Mouse (Mus musculus) kidney, postnatal 14 days (tissue): ENCODE measurements around the gene Kdm1b.

ENCODE experiments used
- DNase-seq: peaks from one replicate; pipeline ENCODE4 v3.0.0; 2022; ENCODE audit warnings: mixed read lengths

Gene Kdm1b

GRCm38 (mm10) chr13:47063985-47064760, 20.9 kb downstream of the Kdm1b start:
- peak; percentile 27 for DNase-seq

- DNase-seq: no peak
Measured at GRCm38 (mm10) chr13:47066516-47066915, 23.2 kb downstream of the Kdm1b start.

- DNase-seq: no peak
Measured at GRCm38 (mm10) chr13:47067001-47067400, 23.7 kb downstream of the Kdm1b start.

- no peak for DNase-seq
Measured at GRCm38 (mm10) chr13:47070329-47071080, 27.2 kb downstream of the Kdm1b start.

- DNase-seq: no peak
Measured at GRCm38 (mm10) chr13:47071871-47072270, 28.6 kb downstream of the Kdm1b start.

- DNase-seq: no peak
Measured at GRCm38 (mm10) chr13:47072484-47072883, 29.2 kb downstream of the Kdm1b start.

- no peak for DNase-seq
Measured at GRCm38 (mm10) chr13:47076156-47076555, 32.9 kb downstream of the Kdm1b start.

GRCm38 (mm10) chr13:47077367-47077766, 34.1 kb downstream of the Kdm1b start:
- no peak for DNase-seq

GRCm38 (mm10) chr13:47078799-47079198, 35.5 kb downstream of the Kdm1b start:
- DNase-seq: no peak

- DNase-seq: no peak
Measured at GRCm38 (mm10) chr13:47080905-47081505, 37.7 kb downstream of the Kdm1b start.

GRCm38 (mm10) chr13:47088433-47088832, 45.1 kb downstream of the Kdm1b start:
- no peak for DNase-seq

GRCm38 (mm10) chr13:47089271-47089670, 46.0 kb downstream of the Kdm1b start:
- no peak for DNase-seq

GRCm38 (mm10) chr13:47093791-47094190, 50.5 kb downstream of the Kdm1b start:
- DNase-seq: no peak

- DNase-seq: no peak
Measured at GRCm38 (mm10) chr13:47096591-47096990, 53.3 kb downstream of the Kdm1b start.

GRCm38 (mm10) chr13:47099265-47099664, 56.0 kb downstream of the Kdm1b start:
- no peak for DNase-seq

GRCm38 (mm10) chr13:47100587-47100986, 57.3 kb downstream of the Kdm1b start:
- DNase-seq: no peak

- DNase-seq: peak; percentile 38
Measured at GRCm38 (mm10) chr13:47104146-47104545, 60.8 kb downstream of the Kdm1b start.

- DNase-seq: peak; percentile 25
Measured at GRCm38 (mm10) chr13:47104856-47105541, 61.7 kb downstream of the Kdm1b start.

- peak; percentile 93 for DNase-seq
Measured at GRCm38 (mm10) chr13:47105711-47106579, 62.6 kb downstream of the Kdm1b start, which contains the start of gene Dek. TSS of gene Dek (minus strand) at chr13:47106201.

- no peak for DNase-seq
Measured at GRCm38 (mm10) chr13:47106580-47106888, 63.2 kb downstream of the Kdm1b start.

GRCm38 (mm10) chr13:47109239-47109638, 65.9 kb downstream of the Kdm1b start:
- no peak for DNase-seq

- no peak for DNase-seq
Measured at GRCm38 (mm10) chr13:47111185-47111584, 67.9 kb downstream of the Kdm1b start.
